Mouse (Mus musculus) testis, adult 2 months (tissue): Measurements from ENCODE around the gene Zfp641.

Experiments used
- CTCF ChIP-seq: fragments of 200-500 bp; IDR thresholded peaks from 2 replicates; pipeline ENCODE4 v1.5.1; 2012; ENCODE audit warnings: low read depth, mild to moderate bottlenecking, inconsistent platforms, low read length, moderate library complexity; ENCODE audit not compliant: control insufficient read depth, insufficient read depth, insufficient replicate concordance
- POLR2A ChIP-seq: fragments of 200-500 bp; IDR thresholded peaks from 2 replicates; pipeline ENCODE4 v1.6.1; 2012; ENCODE audit warnings: low read depth, mild to moderate bottlenecking, inconsistent platforms, low read length, moderate library complexity; ENCODE audit not compliant: control insufficient read depth

DNA sequence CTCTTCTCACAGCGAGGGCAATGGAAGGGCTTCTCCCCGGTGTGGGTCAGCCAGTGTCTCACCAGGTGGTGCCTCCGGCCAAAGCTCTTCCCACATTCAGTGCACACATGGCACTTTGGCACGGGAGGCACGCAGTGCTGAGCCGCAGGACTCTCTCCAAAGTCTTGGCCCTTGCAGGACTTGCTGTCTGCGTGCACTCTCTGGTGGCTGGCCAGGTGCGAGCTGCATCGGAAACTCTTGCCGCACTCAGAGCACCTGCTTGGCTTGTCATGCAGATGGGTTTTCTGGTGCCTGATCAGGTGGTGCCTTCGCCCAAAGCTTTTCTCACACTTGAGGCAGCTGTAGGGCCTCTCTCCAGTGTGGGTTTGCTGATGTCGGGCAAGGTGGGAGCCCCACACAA, 7.4 kb downstream of the Zfp641 start:
- TF ChIP-seq CTCF, result no peak
- TF ChIP-seq POLR2A, result no peak
